Mouse (Mus musculus) embryonic facial prominence, embryonic 14.5 days (tissue): ENCODE measurements at regions not wholly inside any gene's neighbourhood (a gene's known extent, or its start where the extent isn't known, plus 50 kb on each side); places are given as distances from the start of the nearest gene placed in this dataset.
A peak's percentile ranks its signal among the peaks of the same experiment; 100 is the strongest.

ENCODE experiments used
- ATAC-seq: fragments of 200-750 bp; cut with Nextera tagmentation; 2 replicates; pipeline ENCODE4 v1.8.0; 2017; ENCODE audit warnings: low read depth, moderate number of reproducible peaks, moderate TSS enrichment
- DNase-seq: peaks from one replicate; pipeline ENCODE4 v3.0.0-alpha.2; 2015; ENCODE audit warnings: low spot score
- H3K27ac ChIP-seq: fragments of 300-500 bp; sonication (generic); replicated peaks from 2 replicates; pipeline ENCODE4 v1.5.1; 2014; ENCODE audit warnings: low read depth, mild to moderate bottlenecking, low read length, moderate library complexity
- H3K27me3 ChIP-seq: fragments of 300-500 bp; sonication (generic); replicated peaks from 2 replicates; pipeline ENCODE4 v1.6.1; 2014; ENCODE audit warnings: low read length; ENCODE audit not compliant: control insufficient read depth, insufficient read depth
- H3K36me3 ChIP-seq: fragments of 300-500 bp; sonication (generic); 2 replicates; pipeline ENCODE4 v1.6.1; 2014; ENCODE audit warnings: low read length, mixed read lengths; ENCODE audit not compliant: control insufficient read depth, insufficient read depth
- H3K4me1 ChIP-seq: fragments of 300-500 bp; sonication (generic); 2 replicates; pipeline ENCODE4 v1.6.1; 2014; ENCODE audit warnings: antibody characterized with exemption, low read length; ENCODE audit not compliant: control insufficient read depth, insufficient read depth
- H3K4me2 ChIP-seq: fragments of 300-500 bp; sonication (generic); 2 replicates; pipeline ENCODE4 v1.6.1; 2014; ENCODE audit warnings: low read depth, mild to moderate bottlenecking, low read length, moderate library complexity, mixed read lengths
- H3K4me3 ChIP-seq: fragments of 300-500 bp; sonication (generic); 2 replicates; pipeline ENCODE4 v1.5.1; 2014; ENCODE audit warnings: low read depth, mild to moderate bottlenecking, low read length
- H3K9ac ChIP-seq: fragments of 300-500 bp; sonication (generic); 2 replicates; pipeline ENCODE4 v1.6.1; 2014; ENCODE audit warnings: low read depth, mild to moderate bottlenecking, low read length, moderate library complexity, mixed read lengths
- H3K9me3 ChIP-seq: fragments of 300-500 bp; sonication (generic); 2 replicates; pipeline ENCODE4 v1.6.1; 2016; ENCODE audit warnings: low read length; ENCODE audit not compliant: control insufficient read depth
- WGBS: fragments of 180-500 bp; shearing (Covaris S2); extraction: QIAGEN DNeasy Blood & Tissue Kit; methylation state at CpG from one replicate; pipeline ENCODE4 v1.1.7; 2014; 5-methylcytosine and 5-hydroxymethylcytosine counted together

GRCm38 (mm10) chr3:21412010-21412409, 664.4 kb upstream of the Tbl1xr1 start:
- H3K4me2 ChIP-seq: no peak overlapping the region
- no peaks in the 10 kb centered on the region for H3K27me3 ChIP-seq
- no peaks in the 10 kb centered on the region for H3K9me3 ChIP-seq
- no peak overlapping the region for H3K9ac ChIP-seq
- DNase-seq (no peak), ATAC-seq (no peak)
- no peak overlapping the region for H3K4me3 ChIP-seq
- no peaks in the 10 kb centered on the region for H3K36me3 ChIP-seq
- H3K27ac ChIP-seq: no peak overlapping the region
- WGBS: 82% methylated on average over 2 of the region's 2 CpGs
- H3K4me1 ChIP-seq: no peaks in the 10 kb centered on the region

DNA sequence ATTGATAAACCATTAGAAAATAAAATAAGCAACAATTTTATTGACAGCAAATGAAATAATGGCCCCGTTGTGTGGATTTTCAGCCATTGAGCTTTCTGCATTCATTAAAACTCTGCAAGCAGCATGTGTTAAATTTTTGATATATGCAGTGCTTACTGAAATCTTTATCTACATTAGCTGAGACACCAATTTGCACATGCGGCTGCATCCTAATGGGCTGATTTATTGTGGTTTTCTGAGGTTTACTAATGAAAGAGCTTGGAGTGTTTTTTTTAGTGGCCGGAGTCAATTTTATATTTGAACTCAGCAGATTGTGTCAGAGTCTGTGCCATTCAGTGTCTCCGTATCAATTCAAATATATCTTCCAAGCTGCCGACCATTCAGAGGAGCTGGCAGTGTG, 653.3 kb upstream of the Tbl1xr1 start:
- H3K9me3 ChIP-seq: no peaks in the 10 kb centered on the region
- H3K4me1 ChIP-seq: peaks cover 10% of the 10 kb centered on the region; the same call in 1 of the 2 replicates
- H3K27ac ChIP-seq: no peak overlapping the region
- ATAC-seq (no peak), DNase-seq (no peak)
- no peaks in the 10 kb centered on the region for H3K27me3 ChIP-seq
- no peak overlapping the region for H3K4me2 ChIP-seq
- no peak overlapping the region for H3K9ac ChIP-seq
- H3K4me3 ChIP-seq: no peak overlapping the region
- whole genome bisulfite sequencing: 86% methylated on average over 5 of the region's 5 CpGs
- no peaks in the 10 kb centered on the region for H3K36me3 ChIP-seq

DNA sequence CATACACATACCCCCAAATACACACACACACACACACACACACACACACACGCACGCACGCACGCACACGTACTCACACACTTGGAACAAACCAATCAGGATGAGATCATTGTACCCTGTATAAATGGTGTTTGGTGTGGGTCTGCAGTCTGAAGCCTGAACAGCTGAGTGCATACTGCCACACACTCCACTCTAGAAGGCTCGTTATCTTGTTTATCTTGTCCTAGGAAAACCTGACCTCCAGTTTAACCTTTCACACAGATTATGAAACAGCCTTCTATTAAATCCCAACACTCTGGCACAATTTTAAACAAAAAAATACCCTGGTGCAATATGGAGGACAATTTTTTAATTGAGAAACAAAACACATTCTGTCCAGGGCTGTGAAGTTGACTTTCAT, 649.9 kb upstream of the Tbl1xr1 start:
- Histone ChIP-seq H3K4me2 (no peak overlapping the region), H3K4me1 (peaks cover 13% of the 10 kb centered on the region; the same call in 1 of the 2 replicates), H3K27me3 (no peaks in the 10 kb centered on the region), H3K4me3 (no peak overlapping the region), H3K9ac (no peak overlapping the region), H3K27ac (no peak overlapping the region), H3K36me3 (no peaks in the 10 kb centered on the region), H3K9me3 (no peaks in the 10 kb centered on the region)
- no peak for DNase-seq
- no peak for ATAC-seq
- 76% methylated on average over 6 of the region's 6 CpGs for WGBS

- WGBS: 27% methylated on average over 6 of the region's 6 CpGs
- no peak for ATAC-seq
- Histone ChIP-seq H3K27me3 (no peaks in the 10 kb centered on the region), H3K4me2 (no peak overlapping the region; the same call in 1 of the 2 replicates), H3K9me3 (no peaks in the 10 kb centered on the region), H3K4me3 (no peak overlapping the region), H3K9ac (no peak overlapping the region), H3K4me1 (peaks cover 13% of the 10 kb centered on the region; the same call in 1 of the 2 replicates), H3K36me3 (no peaks in the 10 kb centered on the region), H3K27ac (peak overlapping the region; percentile 45)
- DNase-seq: peak; percentile 90
These were observed 648.9 kb upstream of the Tbl1xr1 start for GRCm38 (mm10) chr3:21427408-21428031.

GRCm38 (mm10) chr3:21428120-21428519, 648.3 kb upstream of the Tbl1xr1 start:
- 31% methylated on average over 2 of the region's 2 CpGs for WGBS
- Histone ChIP-seq H3K36me3 (no peaks in the 10 kb centered on the region), H3K27ac (peak overlapping the region; percentile 45), H3K4me2 (no peak overlapping the region), H3K4me3 (no peak overlapping the region), H3K27me3 (no peaks in the 10 kb centered on the region), H3K9me3 (no peaks in the 10 kb centered on the region), H3K4me1 (peaks cover 13% of the 10 kb centered on the region; the same call in 1 of the 2 replicates), H3K9ac (no peak overlapping the region)
- no peak for ATAC-seq
- no peak for DNase-seq

DNA sequence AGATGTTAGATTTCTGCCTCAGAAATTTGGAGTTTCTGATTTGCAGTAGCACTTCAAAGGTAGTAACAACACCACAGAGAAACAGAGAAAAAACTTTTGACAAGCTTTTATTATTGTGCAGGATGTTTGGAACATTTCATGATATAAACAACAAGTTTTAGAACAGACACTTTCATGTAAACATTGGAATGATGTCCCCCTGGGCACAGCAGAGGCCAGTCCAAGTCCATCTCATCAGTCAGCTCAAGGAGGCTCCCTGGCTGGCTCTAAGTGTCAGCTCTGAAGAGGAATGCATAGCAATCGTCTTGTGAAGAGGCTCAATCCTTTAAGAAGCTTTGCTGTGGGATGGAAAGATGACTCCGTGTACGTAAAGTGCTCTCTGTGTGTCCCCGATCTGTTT, 612.2 kb upstream of the Tbl1xr1 start:
- ATAC-seq: no peak
- Histone ChIP-seq H3K4me1 (peaks cover 10% of the 10 kb centered on the region; the same call in 1 of the 2 replicates), H3K4me3 (no peak overlapping the region), H3K27ac (no peak overlapping the region), H3K9ac (no peak overlapping the region), H3K36me3 (no peaks in the 10 kb centered on the region), H3K4me2 (no peak overlapping the region), H3K9me3 (no peaks in the 10 kb centered on the region), H3K27me3 (no peaks in the 10 kb centered on the region)
- WGBS: 62% methylated on average over 4 of the region's 4 CpGs
- DNase-seq: no peak

GRCm38 (mm10) chr3:21466113-21466645, 610.3 kb upstream of the Tbl1xr1 start:
- ATAC-seq: no peak

DNA sequence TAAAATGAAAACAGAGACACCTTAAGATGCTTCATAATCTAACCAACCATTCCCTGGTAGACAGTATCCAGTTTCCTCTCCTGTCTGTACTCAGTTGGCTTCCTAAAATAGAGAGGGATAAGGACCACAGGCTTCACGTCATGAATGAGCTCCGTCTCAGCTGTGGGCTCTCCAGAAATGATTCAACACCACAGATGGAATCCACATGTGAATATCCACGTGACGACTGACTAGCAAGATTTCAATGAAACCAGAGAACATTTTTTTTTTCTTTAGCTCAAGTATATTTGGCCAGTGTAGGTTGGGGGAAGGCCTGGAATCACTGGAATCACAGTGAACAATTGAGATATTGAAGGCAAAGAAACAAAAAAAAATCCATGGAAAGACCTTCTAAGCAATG, 599.1 kb upstream of the Tbl1xr1 start:
- 26% methylated on average over 4 of the region's 4 CpGs for WGBS
- Histone ChIP-seq H3K27ac (0 out of 2 replicates have a peak overlapping the region, but pooled peaks have one; percentile 36), H3K4me3 (no peak overlapping the region), H3K4me1 (peaks cover 14% of the 10 kb centered on the region), H3K9ac (no peak overlapping the region), H3K27me3 (no peaks in the 10 kb centered on the region), H3K4me2 (no peak overlapping the region), H3K9me3 (no peaks in the 10 kb centered on the region), H3K36me3 (no peaks in the 10 kb centered on the region)
- DNase-seq (peak; percentile 87), ATAC-seq (peak; percentile 70; the same call in 1 of the 2 replicates)

More at GRCm38 (mm10) chr3:21466113-21466645, 610.3 kb upstream of the Tbl1xr1 start:
- H3K4me1 ChIP-seq: peaks cover 10% of the 10 kb centered on the region; the same call in 1 of the 2 replicates
- no peaks in the 10 kb centered on the region for H3K9me3 ChIP-seq
- H3K27ac ChIP-seq: no peak overlapping the region; the same call in 1 of the 2 replicates
- no peak overlapping the region for H3K4me3 ChIP-seq
- peak; percentile 16 for DNase-seq
- H3K4me2 ChIP-seq: 0 out of 2 replicates have a peak overlapping the region, but pooled peaks have one; percentile 3
- H3K36me3 ChIP-seq: no peaks in the 10 kb centered on the region
- WGBS: 31% methylated on average over 7 of the region's 7 CpGs
- H3K9ac ChIP-seq: no peak overlapping the region
- H3K27me3 ChIP-seq: no peaks in the 10 kb centered on the region
